Mouse (Mus musculus): ENCODE results near the gene Gm11213.

DNA sequence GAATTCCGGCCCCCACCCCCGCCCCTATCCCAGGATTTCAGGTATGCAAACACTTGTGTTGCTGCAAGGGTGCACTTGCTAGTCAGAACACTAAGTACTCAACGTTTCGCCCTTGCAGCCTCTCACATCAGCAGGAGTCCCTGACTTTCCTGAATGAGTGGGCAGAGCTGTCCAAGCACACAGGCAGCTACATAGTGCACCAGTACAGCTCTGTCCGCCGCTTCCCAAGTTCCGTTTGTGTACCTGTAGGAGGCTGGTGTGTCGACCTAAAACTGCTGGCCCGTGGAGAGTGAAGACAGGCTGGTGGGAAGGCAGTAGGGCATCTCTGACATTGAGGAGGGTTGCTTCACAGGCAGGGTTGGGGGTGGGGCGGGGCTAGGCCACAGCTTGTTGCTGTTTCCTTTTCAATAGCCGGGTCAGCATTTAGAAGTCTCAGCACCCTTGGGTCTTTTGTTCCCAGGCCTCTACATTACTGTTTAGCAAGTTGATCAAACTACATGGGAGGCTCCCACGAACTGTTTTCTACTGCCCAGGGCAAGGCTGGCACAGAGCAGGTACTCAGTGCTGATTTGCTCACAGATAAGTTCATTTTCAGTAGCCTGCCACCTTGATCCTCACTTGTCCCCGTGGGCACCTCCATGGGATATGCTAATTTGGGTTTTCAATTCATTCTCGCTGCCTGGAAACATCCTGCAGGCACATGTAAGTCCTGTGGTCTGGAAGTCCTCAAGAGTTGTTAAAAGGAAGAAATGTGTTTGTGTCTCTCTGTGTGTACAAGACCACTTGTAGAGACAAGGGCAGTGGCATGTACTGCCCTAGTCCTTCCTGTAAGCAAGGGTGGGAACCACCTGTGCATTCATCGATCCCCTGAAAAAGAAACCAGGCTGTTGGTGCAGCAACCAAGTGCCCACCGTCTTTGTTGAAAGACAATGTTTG lies 47.7 kb downstream of the Gm11213 start:
- no peak for TF ChIP-seq CTCF (IDR thresholded peaks at IDR 0.05; ENCODE audit: low read depth, low read length)
- no peak for TF ChIP-seq POLR2A (IDR thresholded peaks at IDR 0.05; ENCODE audit: extremely low read depth, insufficient read depth, low read length)

All from liver, adult 2 months (tissue).